Mouse (Mus musculus) embryo, embryonic 11 days (tissue): ENCODE measurements at regions not wholly inside any gene's neighbourhood (a gene's known extent, or its start where the extent isn't known, plus 50 kb on each side); places are given as distances from the start of the nearest gene placed in this dataset.

Experiments used
- DNase-seq: peaks from one replicate; pipeline ENCODE4 v3.0.0-alpha.2; 2015

- no peak for DNase-seq
These were observed 139.7 kb downstream of the Barhl2 start for GRCm38 (mm10) chr5:106318246-106318645.

- no peak for DNase-seq
These were observed 144.1 kb downstream of the Barhl2 start for GRCm38 (mm10) chr5:106313874-106314273.

DNA sequence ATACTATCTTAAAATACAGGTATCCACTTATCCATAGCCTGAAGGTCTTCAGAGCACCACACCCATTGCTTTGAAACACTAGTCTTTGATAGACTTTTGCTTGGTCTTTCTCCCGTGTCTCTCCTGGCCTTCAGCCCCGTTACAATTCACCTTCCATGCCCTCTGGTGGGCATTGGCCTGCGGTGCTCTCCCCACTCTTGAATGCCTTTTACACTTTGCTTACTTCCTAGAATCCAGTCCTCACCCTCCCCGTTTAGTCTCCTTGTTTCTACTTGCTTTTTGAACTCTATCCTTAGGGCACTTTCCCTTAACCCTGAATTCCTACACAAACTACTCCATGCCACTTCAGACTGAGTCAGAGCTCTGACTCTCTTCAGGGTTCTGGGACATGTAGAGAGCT lies 156.6 kb downstream of the Barhl2 start:
- no peak for DNase-seq

- peak; percentile 33 for DNase-seq
These were observed 161.2 kb downstream of the Barhl2 start for GRCm38 (mm10) chr5:106296721-106297120.

DNA sequence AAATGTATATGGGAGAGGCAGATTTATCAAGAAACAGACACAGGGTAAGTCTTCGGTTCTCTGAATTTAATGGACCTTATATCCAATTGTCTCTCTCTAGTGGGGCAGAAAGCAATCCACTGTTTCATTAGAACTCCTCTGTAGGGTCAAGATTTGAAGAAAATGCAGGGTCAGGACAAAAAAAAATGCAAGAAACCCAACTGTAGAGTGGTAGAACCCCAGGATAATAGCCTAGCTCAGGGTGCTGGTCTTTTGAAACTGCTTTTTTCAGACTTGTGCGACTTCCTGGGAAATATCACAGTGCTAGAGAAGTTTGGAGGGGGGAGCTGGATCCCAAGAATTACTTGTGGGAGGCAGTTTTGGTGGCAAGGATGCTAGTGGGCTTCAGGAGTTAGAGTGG lies 162.0 kb downstream of the Barhl2 start:
- no peak for DNase-seq

DNA sequence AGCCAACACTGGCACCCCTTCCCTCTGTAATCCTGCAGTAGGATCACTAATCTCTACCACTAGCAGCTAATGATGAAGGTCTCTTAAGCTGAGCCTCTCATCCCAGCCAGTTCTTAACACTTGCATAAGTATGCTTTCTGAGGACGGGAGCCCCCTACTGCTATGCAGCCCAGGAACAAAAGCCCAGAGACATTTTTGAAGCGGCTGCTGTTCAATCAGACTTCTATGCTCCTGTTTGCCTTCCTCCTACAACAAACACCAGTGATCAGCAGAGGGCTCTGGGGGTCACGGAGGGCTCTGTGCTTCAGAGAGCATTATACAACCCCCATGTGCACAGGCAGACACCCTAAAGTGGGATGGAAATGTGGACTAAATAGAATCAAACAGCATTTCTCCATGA lies 162.4 kb downstream of the Barhl2 start:
- peak; percentile 52 for DNase-seq

- no peak for DNase-seq
These were observed 165.4 kb downstream of the Barhl2 start for GRCm38 (mm10) chr5:106292387-106293229.

GRCm38 (mm10) chr5:106285152-106285551 lies 172.8 kb downstream of the Barhl2 start:
- peak; percentile 27 for DNase-seq

GRCm38 (mm10) chr5:106284731-106285130 lies 173.2 kb downstream of the Barhl2 start:
- DNase-seq, result peak; percentile 34

GRCm38 (mm10) chr5:106282646-106283045 lies 175.3 kb downstream of the Barhl2 start:
- DNase-seq, result no peak

- no peak for DNase-seq
These were observed 180.2 kb downstream of the Barhl2 start for GRCm38 (mm10) chr5:106277786-106278185.

DNA sequence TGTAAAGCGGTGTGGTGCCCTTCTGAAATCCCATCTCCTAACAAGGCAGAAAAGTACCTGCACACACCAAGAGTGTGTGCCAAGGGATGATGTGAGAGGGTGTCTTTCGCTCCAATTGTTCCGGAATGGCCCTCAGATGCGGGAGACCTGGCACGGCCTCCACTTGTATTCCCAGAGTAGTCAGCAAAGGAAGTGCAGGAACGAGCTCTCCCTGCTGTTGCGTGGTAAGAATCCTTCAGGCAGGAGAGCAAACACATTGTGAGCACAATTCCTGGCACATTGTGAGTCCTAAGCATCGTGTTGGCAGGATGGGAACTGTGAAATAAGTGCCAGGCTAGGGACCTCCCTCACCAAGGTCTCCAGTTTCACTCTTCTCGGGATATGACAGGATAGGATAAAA lies 180.7 kb downstream of the Barhl2 start:
- DNase-seq, result no peak

- peak; percentile 39 for DNase-seq
These were observed 181.8 kb downstream of the Barhl2 start for GRCm38 (mm10) chr5:106276186-106276585.

DNA sequence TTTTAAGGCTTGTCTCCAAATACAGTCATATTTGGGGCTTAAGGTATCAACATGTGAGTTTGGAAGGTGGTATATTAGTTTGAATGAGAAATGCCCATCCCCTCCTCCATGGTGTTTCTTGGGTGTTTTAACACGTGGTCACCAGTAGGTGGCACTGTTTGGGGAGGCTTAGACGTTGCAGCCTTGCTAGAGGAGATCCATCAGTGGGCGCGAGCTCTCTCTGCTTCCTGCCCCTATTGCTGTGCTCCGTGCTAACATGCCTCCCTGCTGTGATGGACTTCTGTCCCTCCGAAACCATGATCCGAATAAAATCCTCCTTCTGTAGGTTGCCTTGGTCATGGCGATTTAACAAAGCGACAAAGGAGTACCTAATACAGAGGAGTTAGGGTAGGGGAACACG lies 183.3 kb downstream of the Barhl2 start:
- peak; percentile 53 for DNase-seq

- DNase-seq, result no peak
These were observed 193.4 kb downstream of the Barhl2 start for GRCm38 (mm10) chr5:106264536-106264935.

DNA sequence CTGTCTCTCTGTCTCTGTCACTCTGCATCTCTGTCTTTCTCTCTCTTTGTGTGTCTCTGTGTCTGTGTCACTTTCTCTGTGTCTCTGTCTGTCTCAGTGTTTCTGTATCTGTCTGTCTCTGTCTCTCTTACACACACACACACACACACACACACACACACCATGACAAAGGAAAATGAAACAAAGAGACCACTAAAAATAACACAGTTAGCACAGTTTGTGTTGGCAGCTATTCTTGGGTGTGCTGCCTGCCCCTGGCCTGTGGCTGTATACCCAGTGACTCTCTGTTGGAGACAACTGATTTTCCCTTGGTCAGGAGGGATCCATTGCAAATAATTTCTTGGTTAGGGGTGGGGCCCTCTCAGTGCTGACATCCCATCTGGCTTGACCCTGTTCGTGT lies 200.8 kb downstream of the Barhl2 start:
- no peak for DNase-seq

DNA sequence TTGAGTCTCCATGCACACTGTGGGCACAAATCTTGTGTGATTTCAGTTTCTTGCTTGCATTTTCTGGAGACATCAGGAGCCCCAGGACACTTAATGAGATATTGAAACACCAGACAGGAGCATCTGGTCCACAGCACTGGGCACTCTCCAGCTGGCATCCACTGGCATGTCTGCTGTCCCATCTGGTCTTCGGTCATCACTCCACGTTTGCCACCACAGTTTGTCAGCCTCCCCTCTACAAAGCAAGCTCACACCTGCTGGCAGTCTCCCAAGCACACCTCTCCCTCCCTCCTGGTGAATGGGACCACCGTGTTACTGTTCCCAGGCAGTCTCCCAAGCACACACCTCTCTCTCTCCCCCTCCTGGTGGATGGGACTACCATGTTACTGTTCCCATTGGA lies 228.8 kb downstream of the Barhl2 start:
- DNase-seq, result no peak

DNA sequence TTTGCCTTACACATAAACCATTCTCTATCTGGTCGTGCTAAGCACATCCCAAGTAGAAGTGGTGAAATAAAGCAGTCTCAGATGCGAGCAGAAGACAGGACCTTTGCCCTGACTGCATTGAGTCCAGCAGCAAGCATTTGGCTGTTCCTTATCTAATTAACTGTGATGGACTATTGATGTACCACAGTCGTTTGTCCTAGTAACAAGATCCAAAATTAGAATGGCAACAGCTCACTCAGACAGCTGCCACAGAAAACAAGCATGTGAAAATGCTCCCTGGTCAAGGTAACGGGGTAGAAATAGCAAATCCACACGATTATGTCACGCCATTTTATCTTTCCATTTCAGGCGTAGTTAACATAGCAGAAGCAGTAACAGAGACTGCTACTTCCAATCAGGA lies 233.8 kb downstream of the Barhl2 start:
- DNase-seq, result no peak

DNA sequence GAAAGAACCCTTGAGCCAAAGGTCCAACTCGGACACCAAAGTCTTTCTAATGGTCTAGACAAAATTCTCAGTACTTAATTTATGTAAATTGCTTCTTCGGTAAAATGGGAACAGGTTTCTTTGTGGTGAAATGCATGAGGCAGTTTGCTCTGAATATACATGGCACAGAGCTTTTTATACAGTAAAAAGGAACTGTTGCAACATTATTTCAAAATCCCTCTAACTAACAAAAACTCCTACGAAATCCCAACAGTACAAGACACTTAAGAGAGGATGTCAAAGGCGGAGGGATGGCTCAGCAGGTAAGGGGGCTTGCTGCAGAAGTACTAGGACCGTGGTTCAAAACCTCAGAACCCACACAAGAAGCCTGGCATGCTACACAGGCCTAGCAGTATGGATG lies 248.4 kb downstream of the Barhl2 start:
- no peak for DNase-seq

DNA sequence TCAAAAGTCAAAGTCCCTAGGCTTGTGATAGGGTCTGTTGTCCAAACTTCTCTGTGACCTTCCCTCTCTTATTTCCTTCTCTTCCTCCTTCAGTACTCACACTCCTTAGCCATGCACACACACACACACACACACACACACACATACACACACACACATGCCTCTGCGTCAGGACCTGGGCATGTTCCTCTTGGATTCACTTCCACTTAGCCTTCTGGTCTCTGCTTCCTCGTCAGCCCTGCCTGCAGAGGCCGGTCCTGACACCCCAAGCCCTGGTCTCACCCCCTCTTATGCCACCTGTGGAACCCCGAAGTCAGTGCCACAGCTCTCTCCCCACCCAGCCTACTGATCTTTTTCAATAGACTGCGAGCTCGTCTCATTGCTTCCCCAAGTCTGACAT lies 250.3 kb downstream of the Barhl2 start:
- no peak for DNase-seq

DNA sequence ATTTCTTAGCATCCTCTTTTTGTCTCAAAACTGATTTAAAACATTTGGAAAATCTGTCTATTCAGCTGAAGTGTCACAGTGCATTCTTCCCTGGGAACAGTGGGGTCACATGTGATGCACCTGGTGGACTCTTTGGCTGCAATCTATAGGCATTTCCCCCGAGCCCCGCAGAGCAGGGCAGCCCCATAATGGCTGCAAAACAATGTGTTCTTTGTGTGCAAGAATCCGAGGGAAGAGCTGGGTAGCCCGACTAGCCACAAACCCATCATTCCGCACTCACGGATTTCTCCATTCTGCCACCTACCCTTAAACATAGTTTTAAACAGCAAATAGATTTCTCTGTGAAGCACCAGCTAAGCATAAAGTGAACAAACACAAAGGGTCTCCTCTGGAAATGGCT lies 252.2 kb downstream of the Barhl2 start:
- DNase-seq, result peak; percentile 47

- DNase-seq, result no peak
These were observed 257.3 kb downstream of the Barhl2 start for GRCm38 (mm10) chr5:106200631-106201030.

- no peak for DNase-seq
These were observed 258.9 kb downstream of the Barhl2 start for GRCm38 (mm10) chr5:106199061-106199460.

GRCm38 (mm10) chr5:106191141-106191540 lies 266.8 kb downstream of the Barhl2 start:
- no peak for DNase-seq

DNA sequence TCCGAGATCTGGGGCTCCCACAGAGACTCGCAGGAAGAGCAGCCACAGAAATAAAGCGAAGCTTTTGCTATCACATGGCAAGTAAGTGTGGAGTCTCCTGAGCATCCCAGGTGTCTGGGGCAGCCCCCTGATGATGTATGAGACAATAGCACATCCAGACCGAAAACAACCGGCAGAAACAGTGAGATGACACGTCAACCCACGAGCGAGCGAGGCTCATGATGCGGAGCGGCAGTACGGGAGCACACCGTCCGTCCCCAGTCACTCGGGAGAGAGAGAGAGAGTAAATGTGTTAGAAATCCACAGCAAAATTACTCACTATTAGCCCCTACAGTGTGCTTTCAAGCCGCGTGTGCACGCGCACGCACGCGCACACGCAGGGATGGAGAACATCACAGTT lies 276.2 kb downstream of the Barhl2 start:
- no peak for DNase-seq
